Mouse (Mus musculus): ENCODE results near the gene Fmnl2. TPM values are rescaled to one million over a fixed set of nuclear protein-coding genes. Genes with fewer than 3 reads are reported as not detected.

The Fmnl2 gene
- 3.7 and 5.1 TPM in 2 replicates for polyA plus RNA-seq (2012; ENCODE audit: low replicate concordance)

GRCm38 (mm10) chr2:52857611-52858528 lies at the start of gene Fmnl2:
TSS of gene Fmnl2 (plus strand) at chr2:52857860.

Other genes starting within 250 kb of the Fmnl2 start
- 0.12 TPM in 1 of 2 replicates, not detected in the other for gene Cacnb4, start 181.0 kb upstream of the Fmnl2 start, polyA plus RNA-seq (2012; ENCODE audit: low replicate concordance)
- gene Stam2, start 115.6 kb upstream of the Fmnl2 start, polyA plus RNA-seq (2012; ENCODE audit: low replicate concordance), result 6.4 and 8.5 TPM in 2 replicates

Measured in hematopoietic multipotent progenitor cell, adult 10-12 weeks (in vitro differentiated cells).